Mouse (Mus musculus) kidney, adult 2 months (tissue): Measurements from ENCODE around the gene Scyl1. TPM values are rescaled to one million over a fixed set of nuclear protein-coding genes. Genes with fewer than 3 reads are reported as not detected.
A peak's percentile ranks its signal among the peaks of the same experiment; 100 is the strongest.

Experiments used
- DNase-seq: peaks from one replicate; pipeline ENCODE4 v3.0.0; 2021
- H3K27ac ChIP-seq: fragments of 200-500 bp; 2 replicates; pipeline ENCODE4 v1.5.1; 2012; ENCODE audit warnings: low read depth, low read length, control low read depth, inconsistent platforms; ENCODE audit not compliant: insufficient read depth
- H3K27me3 ChIP-seq: fragments of 200-500 bp; replicated peaks from 2 replicates; pipeline ENCODE4 v1.6.1; 2012; ENCODE audit warnings: mild to moderate bottlenecking, moderate library complexity, low read length, inconsistent platforms; ENCODE audit not compliant: control insufficient read depth, insufficient read depth
- H3K36me3 ChIP-seq: fragments of 200-500 bp; 2 replicates; pipeline ENCODE4 v1.6.1; 2012; ENCODE audit warnings: mild to moderate bottlenecking, moderate library complexity, low read length, inconsistent platforms; ENCODE audit not compliant: control insufficient read depth, insufficient read depth
- H3K4me1 ChIP-seq: fragments of 200-500 bp; 2 replicates; pipeline ENCODE4 v1.6.1; 2011; ENCODE audit warnings: low read length; ENCODE audit not compliant: control insufficient read depth, insufficient read depth
- H3K4me3 ChIP-seq: fragments of 200-500 bp; 2 replicates; pipeline ENCODE4 v1.5.1; 2011; ENCODE audit warnings: mild to moderate bottlenecking, low read depth, low read length, control low read depth; ENCODE audit not compliant: insufficient read depth
- CTCF ChIP-seq: fragments of 200-500 bp; conservative IDR thresholded peaks from 2 replicates; pipeline ENCODE4 v1.5.1; 2011; ENCODE audit warnings: low read depth, mild to moderate bottlenecking, control low read depth, low read length, moderate library complexity, mixed read lengths; ENCODE audit not compliant: insufficient read depth, insufficient read length
- POLR2A ChIP-seq: fragments of 200-500 bp; IDR thresholded peaks from one replicate; pipeline ENCODE4 v1.6.1; 2011; ENCODE audit warnings: low read depth, low read length, control low read depth
- WGBS: fragments of 180-500 bp; shearing (Covaris S2); methylation state at CpG from one replicate; pipeline ENCODE4 v1.1.7; 2018; 5-methylcytosine and 5-hydroxymethylcytosine counted together
- polyA plus RNA-seq: library from polyadenylated mRNA; depleted of rRNA; stranded (reverse); fragments of >200 nt; gene quantifications from 2 replicates; pipeline ENCODE4 v1.2.3, GENCODE M21; 2012

Scyl1 gene
- polyA plus RNA-seq, 1 experiment, result 107 TPM

DNA sequence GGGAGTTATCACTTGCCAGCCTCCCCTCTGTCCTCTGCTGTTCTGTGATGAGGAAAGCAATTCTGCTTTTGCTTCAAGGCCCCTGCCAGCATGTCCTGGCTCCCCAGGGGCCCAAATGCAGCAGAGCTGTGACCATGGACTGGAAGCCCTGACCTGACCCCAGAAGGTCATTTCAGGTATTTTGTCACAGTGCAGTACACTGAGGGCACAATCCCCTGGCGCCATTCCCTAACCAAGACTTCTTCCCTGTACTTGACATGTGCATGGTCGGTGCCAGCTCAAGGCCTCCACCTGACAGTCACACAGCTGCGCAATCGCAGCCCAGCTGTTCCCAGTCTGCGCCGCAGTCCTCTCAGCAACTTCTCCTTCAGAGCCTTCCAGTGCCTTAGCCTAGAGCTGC lies 8.1 kb downstream of the Scyl1 start:
- H3K36me3 ChIP-seq, result peaks cover 4% of the 10 kb centered on the region
- 93% methylated on average over 6 of the region's 6 CpGs for WGBS

DNA sequence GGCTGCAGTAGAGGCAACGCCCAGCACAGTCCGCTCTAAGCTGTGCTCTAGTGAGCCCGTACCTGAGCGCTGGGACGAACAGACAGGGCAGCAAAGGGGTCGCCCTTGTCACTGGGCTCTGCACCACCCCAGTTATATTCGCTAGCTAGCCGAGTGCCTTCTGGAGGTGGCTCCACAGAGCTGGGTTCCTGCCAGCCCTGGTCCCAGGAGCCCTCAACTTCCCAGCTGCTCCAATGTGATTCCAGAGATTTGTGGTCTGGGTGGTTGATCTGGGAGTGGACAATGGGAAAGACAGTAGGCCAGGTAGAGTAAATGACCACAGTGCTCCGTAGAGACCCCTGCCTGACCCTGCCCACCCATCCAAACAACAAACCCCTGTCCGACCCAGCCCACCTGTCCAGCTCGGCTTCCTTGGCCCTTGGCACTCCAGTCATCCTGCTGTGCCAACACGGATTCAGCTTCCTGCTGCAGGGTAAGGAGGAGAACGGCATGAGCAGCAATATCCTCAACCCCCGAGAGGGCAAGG lies 12.3 kb downstream of the Scyl1 start:
- TF ChIP-seq POLR2A, result no peak
- TF ChIP-seq CTCF, result no peak
- WGBS, result 86% methylated on average over 14 of the region's 14 CpGs
- Histone ChIP-seq H3K36me3 (no peaks in the 10 kb centered on the region; the same call in 1 of the 2 replicates), H3K27ac (no peak overlapping the region), H3K4me3 (no peak overlapping the region), H3K4me1 (no peaks in the 10 kb centered on the region), H3K27me3 (no peaks in the 10 kb centered on the region)
- DNase-seq, result no peak

More for the DNA sequence above, 8.1 kb downstream of the Scyl1 start:
- no peak overlapping the region for H3K4me3 ChIP-seq
- no peak for DNase-seq
- H3K27me3 ChIP-seq, result no peaks in the 10 kb centered on the region
- H3K27ac ChIP-seq, result no peak overlapping the region
- H3K4me1 ChIP-seq, result no peaks in the 10 kb centered on the region
- TF ChIP-seq CTCF, result no peak
- no peak for TF ChIP-seq POLR2A

DNA sequence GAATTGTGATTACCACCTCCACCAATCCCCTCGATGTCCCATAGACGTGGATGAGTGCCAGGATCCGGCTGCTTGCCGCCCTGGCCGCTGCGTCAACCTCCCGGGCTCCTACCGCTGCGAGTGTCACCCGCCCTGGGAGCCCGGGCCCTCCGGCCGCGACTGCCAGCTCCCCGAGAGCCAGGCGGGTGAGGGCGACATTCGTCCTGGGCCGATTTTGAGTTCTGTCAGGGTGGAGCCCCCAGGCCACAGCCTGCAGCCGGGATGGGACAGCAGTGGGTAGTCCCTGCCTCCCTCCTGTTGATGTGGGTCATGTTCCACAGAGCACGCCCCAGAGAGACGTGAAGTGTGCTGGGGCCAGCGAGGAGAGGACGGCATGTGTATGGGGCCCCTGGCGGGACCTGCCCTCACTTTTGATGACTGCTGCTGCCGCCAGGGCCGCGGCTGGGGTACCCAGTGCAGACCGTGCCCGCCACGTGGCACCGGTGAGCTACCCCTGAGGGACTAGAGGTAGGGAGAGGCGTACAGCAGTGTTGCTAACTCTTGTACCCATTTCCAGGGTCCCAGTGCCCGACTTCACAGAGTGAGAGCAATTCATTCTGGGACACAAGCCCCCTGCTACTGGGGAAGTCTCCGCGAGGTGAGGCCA lies 14.1 kb downstream of the Scyl1 start:
- no peak for DNase-seq
- H3K27ac ChIP-seq, result no peak overlapping the region
- H3K4me1 ChIP-seq, result no peaks in the 10 kb centered on the region
- WGBS, result 53% methylated on average over 36 of the region's 36 CpGs
- H3K4me3 ChIP-seq, result no peak overlapping the region
- H3K27me3 ChIP-seq, result no peaks in the 10 kb centered on the region
- TF ChIP-seq CTCF (no peak), POLR2A (no peak)
- H3K36me3 ChIP-seq, result no peaks in the 10 kb centered on the region; the same call in 1 of the 2 replicates

DNA sequence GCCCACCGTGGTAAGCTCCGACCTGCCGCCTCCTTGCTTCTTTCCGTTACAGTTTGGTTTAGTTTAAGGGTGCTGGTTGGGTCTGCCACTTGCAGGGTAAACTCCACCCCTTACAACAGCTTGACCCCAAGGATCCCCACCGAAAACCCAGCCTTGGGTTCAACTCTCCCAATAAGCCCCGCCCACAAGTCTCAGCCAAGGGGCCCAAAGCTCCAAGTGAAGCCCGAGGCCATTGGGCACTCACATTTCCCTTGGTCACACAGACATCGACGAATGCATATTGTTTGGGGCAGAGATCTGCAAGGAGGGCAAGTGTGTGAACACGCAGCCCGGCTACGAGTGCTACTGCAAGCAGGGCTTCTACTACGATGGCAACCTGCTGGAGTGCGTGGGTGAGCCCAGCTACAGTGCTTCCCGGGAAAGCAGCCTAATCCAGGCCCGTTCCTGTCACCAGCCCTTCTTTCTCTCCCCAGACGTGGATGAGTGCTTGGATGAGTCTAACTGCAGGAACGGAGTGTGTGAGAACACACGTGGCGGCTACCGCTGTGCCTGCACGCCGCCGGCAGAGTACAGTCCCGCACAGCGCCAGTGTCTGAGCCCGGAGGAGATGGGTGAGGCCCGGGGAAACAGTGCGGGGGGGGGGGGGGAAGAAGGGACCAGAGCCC lies 14.8 kb downstream of the Scyl1 start:
- no peaks in the 10 kb centered on the region; the same call in 1 of the 2 replicates for H3K36me3 ChIP-seq
- 51% methylated on average over 29 of the region's 29 CpGs for WGBS
- H3K4me1 ChIP-seq, result no peaks in the 10 kb centered on the region
- no peak overlapping the region for H3K27ac ChIP-seq
- H3K27me3 ChIP-seq, result no peaks in the 10 kb centered on the region
- no peak for TF ChIP-seq CTCF
- no peak for TF ChIP-seq POLR2A
- no peak for DNase-seq
- no peak overlapping the region for H3K4me3 ChIP-seq

DNA sequence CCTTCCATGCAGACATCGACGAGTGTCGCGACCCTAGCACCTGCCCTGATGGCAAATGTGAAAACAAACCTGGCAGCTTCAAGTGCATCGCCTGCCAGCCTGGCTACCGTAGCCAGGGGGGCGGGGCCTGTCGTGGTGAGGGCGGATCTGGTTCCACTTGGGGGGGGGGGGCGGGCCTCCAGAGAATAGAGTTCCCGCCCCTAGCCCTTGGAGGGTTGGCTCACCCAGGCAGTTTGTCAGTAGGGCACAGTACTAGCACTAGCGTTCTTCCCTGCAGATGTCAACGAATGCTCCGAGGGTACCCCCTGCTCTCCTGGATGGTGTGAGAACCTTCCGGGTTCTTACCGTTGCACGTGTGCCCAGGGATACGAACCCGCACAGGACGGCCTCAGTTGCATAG lies 19.5 kb downstream of the Scyl1 start:
- Histone ChIP-seq H3K27ac (no peak overlapping the region), H3K27me3 (no peaks in the 10 kb centered on the region), H3K4me3 (no peak overlapping the region), H3K4me1 (no peaks in the 10 kb centered on the region), H3K36me3 (no peaks in the 10 kb centered on the region)
- DNase-seq, result peak; percentile 75
- WGBS, result 28% methylated on average over 20 of the region's 20 CpGs
- TF ChIP-seq POLR2A (no peak), CTCF (no peak)

DNA sequence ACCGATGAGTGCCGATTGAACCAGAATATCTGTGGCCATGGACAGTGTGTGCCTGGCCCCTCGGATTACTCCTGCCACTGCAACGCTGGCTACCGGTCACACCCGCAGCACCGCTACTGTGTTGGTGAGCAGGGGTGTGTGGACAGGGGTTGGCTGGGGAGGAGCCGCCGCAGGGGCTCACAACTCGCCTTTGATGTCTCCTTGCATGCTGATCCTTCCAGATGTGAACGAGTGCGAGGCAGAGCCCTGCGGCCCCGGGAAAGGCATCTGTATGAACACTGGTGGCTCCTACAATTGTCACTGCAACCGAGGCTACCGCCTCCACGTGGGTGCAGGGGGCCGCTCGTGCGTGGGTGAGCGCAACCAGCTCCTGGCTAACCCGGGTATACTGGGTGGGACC lies 20.3 kb downstream of the Scyl1 start:
- 49% methylated on average over 22 of the region's 22 CpGs for WGBS
- H3K4me1 ChIP-seq, result no peaks in the 10 kb centered on the region
- H3K36me3 ChIP-seq, result no peaks in the 10 kb centered on the region
- H3K27ac ChIP-seq, result no peak overlapping the region
- H3K27me3 ChIP-seq, result no peaks in the 10 kb centered on the region
- no peak for DNase-seq
- H3K4me3 ChIP-seq, result no peak overlapping the region
- TF ChIP-seq CTCF, result no peak
- no peak for TF ChIP-seq POLR2A

DNA sequence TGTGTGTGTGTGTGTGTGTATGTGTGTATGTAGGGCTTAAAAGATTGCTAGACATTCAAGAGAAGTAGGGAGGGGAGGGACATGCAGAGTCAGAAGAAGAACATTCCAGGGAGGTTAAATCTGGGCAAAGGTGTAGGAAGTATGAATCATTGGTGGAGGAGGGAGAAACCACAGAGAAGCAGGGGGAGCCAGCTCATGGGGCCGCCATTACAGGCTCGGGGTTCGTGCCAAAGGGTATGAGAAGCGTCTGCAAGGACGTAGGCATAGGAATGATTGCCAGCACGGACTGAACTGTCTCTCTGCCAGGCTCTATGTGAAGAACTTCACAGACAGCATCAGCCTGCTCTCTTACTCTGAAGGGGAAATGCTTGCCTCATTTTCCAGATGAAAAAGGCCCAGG lies 21.7 kb downstream of the Scyl1 start:
- WGBS, result 78% methylated on average over 6 of the region's 6 CpGs
- no peak overlapping the region for H3K27ac ChIP-seq
- no peaks in the 10 kb centered on the region for H3K27me3 ChIP-seq
- no peak overlapping the region for H3K4me3 ChIP-seq
- no peaks in the 10 kb centered on the region for H3K36me3 ChIP-seq
- no peaks in the 10 kb centered on the region for H3K4me1 ChIP-seq
- TF ChIP-seq POLR2A, result no peak
- no peak for TF ChIP-seq CTCF
- no peak for DNase-seq
